Mouse (Mus musculus) forebrain, embryonic 14.5 days (tissue): ENCODE measurements around the gene Cenpw. TPM values are rescaled to one million over a fixed set of nuclear protein-coding genes. Genes with fewer than 3 reads are reported as not detected.

Source experiments
- ATAC-seq: fragments of 200-750 bp; cut with Nextera tagmentation; 2 replicates; pipeline ENCODE4 v1.8.0; 2017; ENCODE audit warnings: mild to moderate bottlenecking, moderate library complexity
- DNase-seq: peaks from one replicate; pipeline ENCODE4 v3.0.0-alpha.2; 2015; ENCODE audit warnings: low spot score
- H3K27ac ChIP-seq: fragments of 300-500 bp; sonication (generic); 2 replicates; pipeline ENCODE4 v1.5.1; 2014; ENCODE audit warnings: low read depth, mild to moderate bottlenecking, control low read depth, low read length, moderate library complexity
- H3K27me3 ChIP-seq: fragments of 300-500 bp; sonication (generic); replicated peaks from 2 replicates; pipeline ENCODE4 v1.6.1; 2014; ENCODE audit warnings: low read length, control low read depth, mixed read lengths; ENCODE audit not compliant: control insufficient read depth, insufficient read depth
- H3K36me3 ChIP-seq: fragments of 300-500 bp; sonication (generic); 2 replicates; pipeline ENCODE4 v1.6.1; 2014; ENCODE audit warnings: low read length, control low read depth; ENCODE audit not compliant: control insufficient read depth, insufficient read depth
- H3K4me1 ChIP-seq: fragments of 300-500 bp; sonication (generic); 2 replicates; pipeline ENCODE4 v1.6.1; 2014; ENCODE audit warnings: antibody characterized with exemption, low read length, control low read depth; ENCODE audit not compliant: control insufficient read depth, insufficient read depth
- H3K4me2 ChIP-seq: fragments of 300-500 bp; sonication (generic); 2 replicates; pipeline ENCODE4 v1.6.1; 2014; ENCODE audit warnings: mild to moderate bottlenecking, control low read depth, low read length
- H3K4me3 ChIP-seq: fragments of 300-500 bp; sonication (generic); 2 replicates; pipeline ENCODE4 v1.5.1; 2014; ENCODE audit warnings: low read depth, low read length, control low read depth
- H3K9ac ChIP-seq: fragments of 300-500 bp; sonication (generic); 2 replicates; pipeline ENCODE4 v1.6.1; 2014; ENCODE audit warnings: mild to moderate bottlenecking, low read length, control low read depth, moderate library complexity
- H3K9me3 ChIP-seq: fragments of 300-500 bp; sonication (generic); replicated peaks from 2 replicates; pipeline ENCODE4 v1.6.1; 2016; ENCODE audit warnings: low read length, control low read depth, mixed read lengths; ENCODE audit not compliant: control insufficient read depth
- WGBS: fragments of 180-500 bp; shearing (Covaris S2); extraction: QIAGEN DNeasy Blood & Tissue Kit; methylation state at CpG from one replicate; pipeline ENCODE4 v1.1.7; 2014; 5-methylcytosine and 5-hydroxymethylcytosine counted together
- polyA plus RNA-seq: library from polyadenylated mRNA; unstranded; fragments of >200 nt; fragmentation: Nextera tagmentation; extraction: Ambion mirVana; gene quantifications from 2 replicates; pipeline ENCODE4 v1.2.1, GENCODE M21; 2014

Cenpw gene
- 28.3 and 36.1 TPM in 2 replicates for polyA plus RNA-seq

- ATAC-seq (peak; percentile 100), DNase-seq (peak; percentile 93)
- H3K4me1 ChIP-seq: no peaks in the 10 kb centered on the region
- H3K27ac ChIP-seq: no peak within 1 kb of the TSS
- H3K36me3 ChIP-seq: no peaks in the 10 kb centered on the region
- under 1% methylated on average over 55 of the region's 55 CpGs for WGBS
- H3K4me2 ChIP-seq: peak within 1 kb of the TSS; percentile 81
- H3K9me3 ChIP-seq: no peaks in the 10 kb centered on the region
- H3K4me3 ChIP-seq: peak within 1 kb of the TSS; percentile 75
- peak within 1 kb of the TSS; percentile 77 for H3K9ac ChIP-seq
- no peaks in the 10 kb centered on the region for H3K27me3 ChIP-seq
Observed at GRCm38 (mm10) chr10:30199916-30200826, at the start of gene Cenpw. TSS of gene Cenpw (minus strand) at chr10:30200560.

- 76% methylated on average over 3 of the region's 3 CpGs for WGBS
Observed at GRCm38 (mm10) chr10:30249654-30250053, 49.3 kb upstream of the Cenpw start.

DNA sequence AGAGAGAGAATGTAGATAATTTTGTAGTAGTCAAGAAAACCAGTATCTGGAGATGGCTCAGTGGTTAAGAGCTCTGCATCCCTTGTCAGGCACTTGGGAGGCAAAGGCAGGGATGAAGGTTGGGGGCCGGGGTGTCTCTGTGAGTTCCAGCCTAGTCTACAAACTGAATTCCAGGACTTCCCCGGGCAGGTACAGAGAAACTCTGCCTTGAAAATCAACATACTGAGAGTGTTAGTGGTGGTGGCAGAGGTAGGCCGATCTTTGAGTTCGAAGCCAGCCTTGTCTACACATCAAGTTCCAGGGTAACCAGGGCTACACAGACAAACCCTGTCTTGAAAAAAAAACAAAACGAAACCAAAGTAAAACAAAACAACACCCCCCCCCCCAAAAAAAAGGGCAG is 859 bp downstream of the Cenpw start:
- Histone ChIP-seq H3K4me1 (no peaks in the 10 kb centered on the region), H3K9me3 (no peaks in the 10 kb centered on the region), H3K4me2 (peak overlapping the region; percentile 81), H3K27ac (no peak overlapping the region), H3K9ac (no peak overlapping the region), H3K4me3 (peak overlapping the region; percentile 75), H3K36me3 (no peaks in the 10 kb centered on the region), H3K27me3 (no peaks in the 10 kb centered on the region)
- no peak for ATAC-seq
- 55% methylated on average over 5 of the region's 5 CpGs for WGBS
- DNase-seq: no peak

More at GRCm38 (mm10) chr10:30249654-30250053, 49.3 kb upstream of the Cenpw start:
- Histone ChIP-seq H3K4me3 (no peak overlapping the region), H3K9ac (no peak overlapping the region), H3K27ac (no peak overlapping the region), H3K36me3 (no peaks in the 10 kb centered on the region), H3K27me3 (no peaks in the 10 kb centered on the region), H3K4me1 (no peaks in the 10 kb centered on the region), H3K4me2 (no peak overlapping the region), H3K9me3 (no peaks in the 10 kb centered on the region)
- DNase-seq (no peak), ATAC-seq (no peak)

GRCm38 (mm10) chr10:30167700-30168099 is 32.7 kb downstream of the Cenpw start:
- H3K36me3 ChIP-seq: no peaks in the 10 kb centered on the region
- 96% methylated on average over 4 of the region's 4 CpGs for WGBS
- H3K9ac ChIP-seq: no peak overlapping the region
- no peak overlapping the region for H3K27ac ChIP-seq
- H3K9me3 ChIP-seq: no peaks in the 10 kb centered on the region
- DNase-seq (no peak), ATAC-seq (no peak)
- H3K27me3 ChIP-seq: no peaks in the 10 kb centered on the region
- H3K4me1 ChIP-seq: no peaks in the 10 kb centered on the region
- no peak overlapping the region for H3K4me3 ChIP-seq
- no peak overlapping the region for H3K4me2 ChIP-seq
